8 mouse cellular contexts compared by ENCODE assay signal in the genomic region with DNA sequence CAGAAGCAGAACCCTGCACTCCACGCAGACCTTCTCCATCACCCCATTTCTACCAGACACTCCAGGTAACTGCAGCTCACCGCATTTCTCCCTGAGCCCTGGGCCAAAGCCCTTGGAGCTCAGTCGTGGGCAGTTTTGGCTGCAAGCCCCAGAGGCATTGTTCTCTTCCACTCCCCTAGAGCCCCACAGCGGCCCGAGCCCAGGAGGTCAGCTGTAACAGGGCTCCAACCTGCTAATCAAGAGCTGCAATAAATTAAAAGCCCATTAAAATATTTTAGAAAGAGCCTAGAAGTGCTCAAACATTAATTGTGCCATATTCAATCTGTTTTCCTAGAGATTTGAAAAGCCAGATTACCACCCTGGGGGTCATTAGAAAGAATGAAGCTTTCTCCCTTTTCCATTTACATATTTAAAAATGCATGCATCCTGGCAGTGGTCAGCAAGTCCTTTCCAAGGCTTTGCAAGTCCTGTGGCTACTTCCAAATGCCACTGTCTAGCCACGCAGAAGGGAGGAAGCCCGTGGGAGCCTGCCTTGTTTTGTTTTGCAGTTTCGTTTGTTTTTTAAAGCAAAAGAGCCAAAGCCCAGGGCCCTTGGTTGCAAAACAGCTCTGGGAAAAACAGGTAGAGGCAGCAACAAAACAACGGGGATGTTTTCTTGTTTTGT.
DNase-seq lines count a peak whose midpoint lies in the region; ATAC-seq and TF ChIP-seq lines count a peak whose summit lies in the region.

No protein-coding gene starts in this region.

- H3K9me3 ChIP-seq in forebrain, embryonic 15.5 days, result no peaks in the 10 kb centered on the region
- H3K9me3 ChIP-seq in midbrain, postnatal 0 days (ENCODE audit: low read length), result no peaks in the 10 kb centered on the region

- H3K9ac ChIP-seq in forebrain, embryonic 15.5 days (replicated peaks), result no peak overlapping the region
- H3K9ac ChIP-seq in midbrain, postnatal 0 days (replicated peaks; ENCODE audit: low read length, poor library complexity, severe bottlenecking), result no peak overlapping the region

- H3K4me1 ChIP-seq in forebrain, embryonic 15.5 days, result peaks cover 31% of the 10 kb centered on the region
- peaks cover 9% of the 10 kb centered on the region for H3K4me1 ChIP-seq in midbrain, postnatal 0 days (ENCODE audit: insufficient read depth, low read length)

- DNase-seq in retina, postnatal 1 day, result peak; percentile 55
- no peak for DNase-seq in retina, embryonic 14.5 days (ENCODE audit: low spot score)
- DNase-seq in kidney, adult 9 months, result peak; percentile 26
- no peak for DNase-seq in midbrain, postnatal 0 days (ENCODE audit: low spot score)
- DNase-seq in frontal cortex, postnatal 14 days (ENCODE audit: low spot score in 2 of 2), result no peak
- no peak for DNase-seq in gastrocnemius, postnatal 10 days
- no peak for DNase-seq in urinary bladder, postnatal 4 days (ENCODE audit: low spot score in 2 of 2)

- H3K27me3 ChIP-seq in forebrain, embryonic 15.5 days, result no peaks in the 10 kb centered on the region; the same call in 1 of the 2 replicates
- H3K27me3 ChIP-seq in midbrain, postnatal 0 days (ENCODE audit: insufficient read depth, low read length), result no peaks in the 10 kb centered on the region

- 3% methylated on average over 9 of the region's 9 CpGs for WGBS in forebrain, embryonic 15.5 days
- 14% methylated on average over 9 of the region's 9 CpGs for WGBS in midbrain, postnatal 0 days

- no peak overlapping the region for H3K4me3 ChIP-seq in forebrain, embryonic 15.5 days
- H3K4me3 ChIP-seq in midbrain, postnatal 0 days (ENCODE audit: low read depth, low read length), result no peak overlapping the region

- H3K4me2 ChIP-seq in forebrain, embryonic 15.5 days (replicated peaks), result peak overlapping the region; percentile 22
- peak overlapping the region; percentile 22 for H3K4me2 ChIP-seq in midbrain, postnatal 0 days (ENCODE audit: low read depth, low read length, poor library complexity, severe bottlenecking)

- no peak for TF ChIP-seq CTCF in midbrain, postnatal 0 days (IDR thresholded peaks at IDR 0.05)

- H3K27ac ChIP-seq in forebrain, embryonic 15.5 days (replicated peaks), result peak overlapping the region; percentile 36
- peak overlapping the region; percentile 62 for H3K27ac ChIP-seq in midbrain, postnatal 0 days (ENCODE audit: low read depth, low read length)

- H3K36me3 ChIP-seq in forebrain, embryonic 15.5 days, result no peaks in the 10 kb centered on the region
- H3K36me3 ChIP-seq in midbrain, postnatal 0 days (ENCODE audit: insufficient read depth, low read length), result no peaks in the 10 kb centered on the region; the same call in 1 of the 2 replicates

- peak; percentile 68; the same call in 1 of the 2 replicates for ATAC-seq in forebrain, embryonic 15.5 days (replicated peaks)
- no peak for ATAC-seq in midbrain, postnatal 0 days (ENCODE audit: low FRiP score)

Comparison
In these comparisons a context has a peak if more than half of its experiments do, and no peak if none do; other contexts are left out.
1. DNase-seq: peak in retina, postnatal 1 day (single experiment) and kidney, adult 9 months (single experiment); none in retina, embryonic 14.5 days (single experiment), midbrain, postnatal 0 days (single experiment), frontal cortex, postnatal 14 days (0 of 2), gastrocnemius, postnatal 10 days (single experiment) and urinary bladder, postnatal 4 days (0 of 2).